Mouse (Mus musculus): Measurements from ENCODE around the gene Acad12. TPM values are rescaled to one million over a fixed set of nuclear protein-coding genes. Genes with fewer than 3 reads are reported as not detected.
A peak's percentile ranks its signal among the peaks of the same experiment; 100 is the strongest.

The Acad12 gene
- total RNA-seq, 2 experiments from 2014 or later, result 20.1 to 24.0 TPM

GRCm38 (mm10) chr5:121583765-121584501 lies 34.8 kb downstream of the Acad12 start:
- DNase-seq, result peak; percentile 96

DNA sequence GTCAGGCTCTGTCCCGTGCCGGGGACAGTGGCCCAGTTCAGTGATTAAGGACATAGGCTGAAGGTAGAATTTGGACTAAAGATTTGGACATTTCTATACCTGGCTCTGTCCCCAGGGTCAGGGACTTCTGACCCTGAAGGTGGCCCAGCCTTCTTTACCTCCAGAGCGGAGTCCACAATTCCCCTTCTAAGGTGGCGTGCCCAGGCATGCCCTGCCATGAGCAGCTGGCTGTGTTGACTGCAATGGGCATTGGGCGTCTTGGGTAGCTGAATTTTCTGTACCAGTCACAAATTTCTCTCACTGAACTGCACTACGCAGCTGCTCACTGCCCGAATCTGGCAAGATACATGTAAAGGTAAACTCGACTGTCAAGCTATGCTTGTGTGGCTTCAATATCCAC lies 36.8 kb downstream of the Acad12 start:
- DNase-seq, result no peak

- peak; percentile 81 for DNase-seq
Observed at GRCm38 (mm10) chr5:121576927-121577488, 41.7 kb downstream of the Acad12 start.

DNA sequence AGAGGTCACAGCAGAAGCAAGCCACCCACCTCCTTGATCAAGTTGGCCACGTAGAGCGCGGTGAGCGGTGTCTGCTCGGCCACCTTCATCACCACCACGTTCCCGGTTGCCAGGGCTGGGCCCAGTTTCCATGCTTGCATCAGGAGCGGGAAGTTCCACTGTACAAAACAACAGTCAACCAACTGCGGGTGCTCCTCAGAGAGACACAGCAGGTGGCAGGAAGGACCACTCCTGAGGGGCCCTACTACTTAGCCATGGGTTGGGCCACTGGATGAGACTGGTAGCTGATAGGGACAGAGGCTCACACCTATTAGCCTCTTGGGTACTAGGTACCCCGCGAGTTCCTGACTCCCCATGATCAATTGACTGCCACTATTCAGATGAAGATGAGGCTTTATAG lies 42.9 kb downstream of the Acad12 start:
- DNase-seq, result no peak

DNA sequence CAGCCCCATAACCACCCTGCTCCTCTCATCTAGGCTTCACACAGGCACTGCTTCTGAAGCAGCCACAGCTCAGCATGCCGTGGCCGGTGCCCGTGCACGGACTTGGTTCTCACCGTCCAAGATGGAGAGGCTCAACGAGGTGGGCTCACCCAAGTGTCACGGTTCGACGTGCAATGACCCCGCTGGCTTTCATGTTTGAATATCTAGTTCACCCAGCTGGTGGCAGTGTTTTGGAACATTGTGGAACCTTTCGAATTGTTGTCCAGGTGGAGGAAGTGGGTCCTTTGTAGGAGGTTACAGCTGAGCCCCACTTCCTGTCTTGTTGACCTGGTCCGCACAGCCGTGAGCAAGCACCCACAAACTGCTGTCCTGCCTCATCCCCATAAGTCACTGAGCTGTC lies 44.6 kb downstream of the Acad12 start:
- DNase-seq, result no peak

DNA sequence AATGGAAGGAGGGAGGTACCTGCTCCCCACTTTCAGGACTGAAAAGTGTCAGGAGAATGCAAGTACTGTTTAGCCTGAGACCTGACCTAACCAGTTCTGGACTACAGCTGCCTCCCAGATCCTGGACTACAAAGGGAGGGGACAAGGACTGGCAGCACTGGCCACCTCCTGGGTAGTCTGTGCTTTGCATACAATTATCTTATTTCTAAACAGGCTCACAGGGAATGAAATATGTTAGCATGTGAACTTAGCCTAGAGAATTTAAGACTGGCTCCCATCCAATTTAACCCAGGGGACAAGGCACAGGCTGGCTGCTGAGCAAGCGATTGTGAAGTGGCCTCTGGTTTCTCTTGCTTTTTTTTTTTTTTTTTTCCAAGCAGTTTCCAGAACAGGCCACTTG lies 48.0 kb downstream of the Acad12 start:
- no peak for DNase-seq

GRCm38 (mm10) chr5:121569881-121570420 lies 48.8 kb downstream of the Acad12 start:
- DNase-seq, result no peak

DNA sequence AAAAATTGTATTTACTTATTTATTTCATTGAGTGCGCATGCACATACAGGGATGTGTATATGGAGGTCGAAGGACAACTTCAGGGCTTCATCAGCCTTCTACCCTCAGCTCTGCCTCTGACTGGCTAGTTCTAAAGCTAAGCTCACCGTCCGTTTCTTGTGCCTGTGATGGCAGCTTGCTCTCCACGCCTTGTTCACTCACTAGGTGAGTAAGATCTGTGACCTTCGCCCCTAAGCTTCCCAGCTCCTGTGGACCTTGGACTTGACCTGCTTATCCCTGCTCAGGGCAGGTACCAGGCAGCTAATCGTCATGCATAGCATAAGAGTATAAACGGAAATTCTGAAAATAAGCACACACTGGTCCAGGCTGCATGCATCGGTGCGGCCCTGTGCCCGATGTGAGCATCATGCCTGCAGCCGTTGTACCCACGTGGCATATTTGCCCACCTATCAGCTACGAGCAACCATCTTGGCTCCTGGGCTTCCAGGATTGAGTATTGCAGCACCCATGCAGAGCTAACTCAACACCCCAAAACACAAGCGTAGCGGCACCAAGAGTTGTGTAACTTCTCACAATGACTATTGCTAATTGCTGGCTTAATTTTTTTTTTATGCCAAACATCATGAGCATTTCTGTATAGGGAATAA lies 52.6 kb downstream of the Acad12 start:
- no peak for DNase-seq

GRCm38 (mm10) chr5:121564468-121564895 lies 54.3 kb downstream of the Acad12 start:
- DNase-seq, result peak; percentile 94

- no peak for DNase-seq
Observed at GRCm38 (mm10) chr5:121562436-121562835, 56.3 kb downstream of the Acad12 start.

GRCm38 (mm10) chr5:121549196-121549595 lies 69.5 kb downstream of the Acad12 start:
- no peak for DNase-seq

DNA sequence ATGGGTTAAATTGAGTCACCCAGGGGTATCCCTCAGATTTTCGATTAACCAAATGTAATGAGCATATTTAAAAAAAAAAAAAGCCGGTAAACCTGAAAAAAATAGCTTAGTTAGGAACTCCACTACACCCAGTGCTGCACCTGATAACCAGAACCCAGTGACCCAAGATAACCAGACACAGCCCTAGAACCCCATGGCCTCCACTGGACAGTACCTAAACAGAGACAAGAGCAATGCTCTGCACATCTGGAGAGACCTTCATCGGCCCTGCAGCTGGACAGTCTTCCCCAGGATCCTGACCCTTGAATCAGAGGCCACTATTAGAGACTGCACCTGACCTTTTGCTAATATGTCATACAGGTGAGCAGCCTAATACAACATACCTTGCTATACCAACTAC lies 71.7 kb downstream of the Acad12 start:
- DNase-seq, result no peak

Other genes with a start within 250 kb of the Acad12 start
- gene Trafd1, start 233.3 kb downstream of the Acad12 start, total RNA-seq (2021), result 10 to 100 TPM; 52.3 TPM
- 10 to 100 TPM; 31.0 to 32.1 TPM for gene Naa25, start 221.0 kb downstream of the Acad12 start, total RNA-seq (2021)
- 1 to 10 TPM; 3.3 to 4.8 TPM for gene Tmem116, start 167.0 kb downstream of the Acad12 start, total RNA-seq (2021)
- gene Erp29, start 166.4 kb downstream of the Acad12 start, total RNA-seq (2021), result 100 to 1,000 TPM; 115 to 128 TPM
- not detected for gene Adam1b, start 115.5 kb downstream of the Acad12 start, total RNA-seq (2021)
- 1 to 10 TPM; 4.1 to 4.7 TPM for gene Adam1a, start 73.5 kb downstream of the Acad12 start, total RNA-seq (2021)
- under 1 TPM in 1 of 2 experiments, not detected in 1; 1.00 TPM for gene Gm42878, start 73.5 kb downstream of the Acad12 start, total RNA-seq (2021)
- gene Mapkapk5, start 73.0 kb downstream of the Acad12 start, total RNA-seq (2021), result 10 to 100 TPM; 82.2 to 90.6 TPM
- 100 to 1,000 TPM; 712 to 837 TPM for gene Aldh2, start 25.1 kb downstream of the Acad12 start, total RNA-seq (2021)
- 10 to 100 TPM; 38.6 to 43.6 TPM for gene Acad10, start 41.6 kb upstream of the Acad12 start, total RNA-seq (2021)
- 10 to 100 TPM; 57.2 to 62.6 TPM for gene Brap, start 41.6 kb upstream of the Acad12 start, total RNA-seq (2021)
- 100 to 1,000 TPM; 156 to 219 TPM for gene Atxn2, start 92.4 kb upstream of the Acad12 start, total RNA-seq (2021)
- 10 to 100 TPM; 37.0 to 41.7 TPM for gene Sh2b3, start 218.7 kb upstream of the Acad12 start, total RNA-seq (2021)
- 10 to 100 TPM; 10.1 to 10.6 TPM for gene Pheta1, start 230.0 kb upstream of the Acad12 start, total RNA-seq (2021)